Mouse (Mus musculus) liver, adult 2 months (tissue): ENCODE measurements at regions not wholly inside any gene's neighbourhood (a gene's known extent, or its start where the extent isn't known, plus 50 kb on each side); places are given as distances from the start of the nearest gene placed in this dataset.

Experiments
- CTCF ChIP-seq: fragments of 200-500 bp; IDR thresholded peaks from 2 replicates; pipeline ENCODE4 v1.5.1; 2011; ENCODE audit warnings: low read depth, low read length, control low read depth
- POLR2A ChIP-seq: fragments of 200-500 bp; IDR thresholded peaks from 2 replicates; pipeline ENCODE4 v1.6.1; 2011; ENCODE audit warnings: low read length, control low read depth; ENCODE audit not compliant: insufficient read depth; ENCODE audit errors: extremely low read depth

DNA sequence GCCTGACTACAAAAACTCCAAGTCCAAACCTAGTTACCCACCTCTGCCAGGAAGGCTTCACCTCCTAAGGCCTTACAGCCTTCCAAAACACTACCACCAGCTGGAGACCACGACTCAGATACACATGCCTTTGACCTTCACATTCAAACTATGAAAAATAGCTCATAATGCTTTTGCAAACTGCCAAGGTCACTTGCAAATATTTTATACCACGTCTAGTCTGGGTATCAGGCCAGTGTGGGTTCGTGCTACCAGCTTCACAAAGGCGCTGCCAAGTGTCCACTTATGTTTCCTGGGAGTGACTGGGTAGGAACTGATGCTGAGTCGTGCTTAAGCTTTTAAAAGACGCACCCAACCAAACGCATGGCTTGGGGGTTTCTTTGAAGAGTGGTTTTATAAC is 69.5 kb upstream of the Zfp637 start:
- no peak for TF ChIP-seq CTCF
- no peak for TF ChIP-seq POLR2A
